Mouse (Mus musculus) lung, postnatal 14 days (tissue): Measurements from ENCODE around the gene Nfic.

Experiments
- DNase-seq: peaks from one replicate; pipeline ENCODE4 v3.0.0; 2021

Gene Nfic

DNA sequence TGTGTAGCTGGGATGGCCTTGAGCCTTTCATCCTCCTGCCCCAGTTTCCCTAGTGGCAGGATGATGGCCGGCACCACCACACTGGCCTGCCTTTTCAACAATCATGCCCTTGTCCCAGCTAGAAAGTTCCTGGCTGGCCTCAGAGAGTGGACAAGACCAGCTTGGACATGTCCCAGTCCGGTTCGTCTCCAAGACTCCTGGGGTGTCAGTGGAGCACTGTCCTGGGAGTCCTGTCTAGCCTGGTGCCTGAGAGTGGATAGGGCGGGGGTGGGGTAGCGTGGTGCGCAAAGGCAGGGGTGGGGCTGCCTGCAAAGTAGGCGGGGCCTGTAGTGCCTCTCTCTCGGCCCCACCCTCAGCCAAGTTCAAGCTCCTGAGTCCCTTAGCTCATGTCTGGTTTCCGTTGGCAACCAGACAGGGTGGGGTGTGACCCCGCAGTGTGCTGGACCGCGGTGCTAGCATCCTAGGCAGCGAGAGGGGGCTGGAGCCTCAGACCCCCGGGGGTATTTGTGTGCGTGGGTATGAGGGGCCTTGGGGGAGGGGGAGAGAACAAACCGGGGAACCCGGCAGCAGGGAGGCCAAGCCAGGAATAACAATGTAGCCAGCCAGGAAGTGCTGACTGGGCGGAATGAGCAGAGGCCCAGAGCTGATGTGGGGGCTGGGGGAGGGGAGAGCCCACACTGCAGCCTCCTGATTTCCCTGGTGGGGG is 53.8 kb downstream of the Nfic start:
- DNase-seq: peak; percentile 79

DNA sequence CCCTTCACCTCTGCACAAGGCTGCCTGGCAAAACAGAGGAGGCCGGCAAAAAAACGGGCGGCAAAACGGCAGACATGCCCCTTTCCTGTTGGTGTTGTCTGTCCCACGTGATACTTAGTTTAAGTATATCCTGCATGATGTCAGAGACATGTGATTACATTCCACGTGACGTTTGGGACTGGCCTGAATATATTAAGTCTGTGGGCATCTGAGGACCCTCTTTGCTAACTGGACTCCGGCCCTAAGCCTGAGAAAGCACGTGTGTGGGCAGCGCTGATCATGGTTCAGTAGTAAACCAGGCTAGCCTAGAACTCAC is 54.3 kb downstream of the Nfic start:
- no peak for DNase-seq

DNA sequence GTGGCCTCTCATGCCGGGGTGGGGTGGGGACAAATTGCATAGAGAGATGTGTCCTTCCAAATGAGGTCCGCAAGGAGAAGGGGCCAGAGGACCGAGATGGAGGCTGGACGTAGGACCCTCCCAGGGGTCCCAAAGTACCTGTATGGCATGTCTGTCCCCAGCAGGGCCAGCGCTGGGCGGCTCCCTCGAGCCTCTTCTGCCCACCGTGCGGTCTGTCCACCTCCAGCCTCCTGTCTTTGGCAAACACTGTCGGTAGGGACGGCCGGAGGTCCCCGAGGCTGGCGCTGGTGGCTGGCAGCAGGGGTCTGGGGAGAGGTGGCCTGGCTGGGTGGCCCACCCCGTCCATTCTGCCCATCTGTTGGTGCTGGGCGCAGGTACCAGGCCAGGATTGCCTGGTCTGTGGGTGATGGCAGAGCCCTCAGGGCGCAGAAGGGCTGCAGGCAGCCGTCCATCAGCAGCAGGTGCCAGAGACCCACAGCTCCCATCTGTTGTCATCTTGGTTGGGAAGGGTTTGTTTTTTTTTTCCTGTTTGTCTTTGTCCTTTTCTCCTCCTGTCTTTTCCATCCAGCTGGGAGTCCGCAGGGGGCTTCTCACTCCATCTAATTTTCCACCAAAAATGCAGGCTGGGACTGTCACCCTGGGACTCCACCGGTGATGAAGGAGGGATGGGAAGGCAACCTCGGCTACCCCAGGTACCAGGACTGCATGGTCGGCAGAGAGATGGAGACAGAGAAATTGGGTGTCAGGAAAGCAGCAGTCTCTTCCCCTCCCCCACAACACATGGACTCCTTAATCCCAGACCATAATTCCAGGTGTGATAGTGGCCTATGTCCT is 54.8 kb downstream of the Nfic start:
- DNase-seq: no peak

DNA sequence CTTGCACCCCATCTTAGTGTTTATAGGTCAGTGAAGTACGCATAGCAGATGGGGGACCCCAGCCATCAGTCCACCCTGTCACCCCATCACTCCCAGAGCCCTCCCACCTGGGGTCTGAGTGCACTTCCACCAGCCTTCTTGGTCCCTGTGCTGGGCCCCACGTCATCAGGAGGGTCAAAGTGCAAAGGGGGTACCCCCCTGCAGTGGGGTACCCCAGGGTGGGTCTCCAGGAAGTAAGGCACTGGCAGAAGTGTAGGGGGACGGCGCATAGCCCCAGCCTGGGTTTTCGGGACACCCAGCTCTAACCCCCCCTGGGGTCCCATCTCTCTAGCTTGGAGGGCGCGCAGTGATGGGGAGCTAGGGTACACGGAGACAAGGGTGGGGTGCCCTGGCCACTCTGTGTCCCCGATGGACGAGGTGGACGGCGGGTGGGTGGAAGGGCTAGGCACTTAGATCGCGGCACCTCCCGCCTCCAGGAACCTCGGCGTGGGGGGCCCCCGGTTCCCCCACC is 55.6 kb downstream of the Nfic start:
- no peak for DNase-seq

DNA sequence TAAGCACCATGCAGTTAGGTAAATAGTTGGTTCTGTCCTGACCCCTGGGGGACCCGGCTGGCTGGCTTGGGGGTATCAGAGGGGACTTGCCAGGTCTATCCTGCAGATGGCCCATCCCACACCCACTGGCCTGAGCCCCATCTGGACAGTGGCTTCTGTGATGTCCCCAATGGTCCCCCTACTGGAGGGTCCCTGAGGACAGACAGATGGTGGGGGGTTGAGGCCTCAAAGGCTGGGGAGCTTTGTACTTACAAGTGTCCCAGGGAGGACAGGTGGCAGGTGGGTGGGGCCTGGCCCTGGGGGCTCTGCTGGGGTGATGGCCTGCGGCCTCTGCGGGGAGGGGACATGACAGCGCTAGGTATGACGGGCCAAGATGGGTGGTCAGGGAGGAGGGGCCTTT is 56.1 kb downstream of the Nfic start:
- DNase-seq: no peak

DNA sequence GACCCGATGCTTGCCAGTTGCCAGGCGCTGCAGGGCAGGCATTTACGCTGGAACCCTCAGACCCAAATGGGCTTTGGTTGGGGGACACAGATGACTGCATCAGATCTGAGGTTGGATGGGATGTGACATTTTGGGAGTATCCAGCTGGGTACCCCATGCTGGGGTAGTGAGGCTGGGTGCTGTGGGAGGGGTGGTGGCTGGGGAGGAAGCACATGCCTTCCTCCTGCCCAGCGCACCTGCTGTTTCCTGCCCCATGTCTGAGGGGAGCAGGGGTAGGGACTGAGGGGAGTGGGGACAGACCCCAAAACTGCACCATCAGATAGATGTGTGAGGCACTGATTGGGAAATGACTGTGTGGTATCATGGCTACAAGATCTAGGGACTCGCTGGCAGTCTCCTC is 58.7 kb downstream of the Nfic start:
- DNase-seq: no peak

DNA sequence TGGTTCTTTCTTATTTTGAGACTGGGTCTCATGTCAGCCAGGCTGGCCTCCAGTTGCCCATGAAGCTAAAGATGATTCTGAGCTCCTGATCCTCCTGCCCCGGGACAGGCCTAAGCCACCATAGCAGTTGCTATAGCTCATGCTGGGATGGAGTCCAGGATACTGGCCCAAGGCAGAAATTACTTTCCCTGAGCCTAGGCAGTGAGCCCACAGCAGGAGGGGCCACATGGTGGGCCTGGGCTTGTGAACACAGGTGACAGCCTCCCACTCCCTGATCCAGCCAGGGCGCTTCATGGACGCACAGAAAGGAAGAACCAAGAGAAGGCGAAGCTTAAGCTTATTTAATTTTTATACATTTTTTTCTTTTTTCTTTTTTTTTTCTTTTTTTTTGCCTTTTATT is 59.6 kb downstream of the Nfic start:
- no peak for DNase-seq

DNA sequence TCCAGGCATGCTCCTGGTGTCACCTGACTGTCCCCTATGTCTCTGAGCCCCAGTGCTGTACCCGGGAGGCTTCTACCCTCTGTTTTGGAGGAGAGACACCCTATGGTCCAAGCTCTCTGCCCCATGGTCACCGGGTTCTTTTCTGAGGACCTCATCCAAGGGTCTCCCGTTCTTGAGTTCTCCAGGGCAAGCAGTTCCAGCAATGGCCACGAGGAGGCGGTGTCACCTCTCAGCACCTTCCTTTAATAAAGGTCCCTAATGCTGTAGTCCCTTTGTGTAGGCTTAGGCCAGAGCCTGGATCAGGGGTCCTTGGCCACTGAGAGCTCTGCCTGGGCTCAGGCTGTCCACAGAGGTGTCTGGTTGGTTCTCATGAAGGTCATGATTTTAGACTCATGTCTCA is 60.3 kb downstream of the Nfic start:
- peak; percentile 82 for DNase-seq

DNA sequence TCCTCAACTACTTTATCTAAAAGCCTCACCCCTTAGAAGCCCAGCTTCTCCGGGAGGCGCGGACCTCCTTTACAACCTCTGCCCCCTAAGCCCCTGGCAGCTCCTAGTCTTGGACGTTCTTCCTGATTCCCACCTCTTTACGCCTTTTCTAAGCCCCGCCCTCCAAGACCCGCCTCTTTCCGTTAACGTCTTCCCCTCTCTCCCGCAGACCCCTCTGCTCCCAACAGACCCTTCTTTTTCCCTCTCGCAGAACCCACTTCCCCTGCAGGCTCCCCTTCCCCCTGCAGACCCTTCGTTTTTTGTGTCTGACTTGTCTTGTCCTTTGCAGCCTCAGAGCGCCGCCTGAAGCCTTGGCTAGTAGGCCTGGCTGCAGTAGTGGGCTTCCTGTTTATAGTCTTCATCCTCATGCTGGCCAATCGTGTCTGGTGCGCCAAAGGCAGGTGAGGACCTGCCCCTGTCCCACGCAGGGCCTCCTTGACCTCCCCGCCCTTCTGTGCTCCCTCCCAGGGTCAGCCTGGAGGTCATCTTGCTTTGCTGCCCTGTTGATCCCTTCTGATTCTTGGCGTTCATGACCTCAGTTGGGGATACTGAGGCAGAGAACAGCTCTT is 61.9 kb downstream of the Nfic start:
- peak; percentile 49 for DNase-seq

DNA sequence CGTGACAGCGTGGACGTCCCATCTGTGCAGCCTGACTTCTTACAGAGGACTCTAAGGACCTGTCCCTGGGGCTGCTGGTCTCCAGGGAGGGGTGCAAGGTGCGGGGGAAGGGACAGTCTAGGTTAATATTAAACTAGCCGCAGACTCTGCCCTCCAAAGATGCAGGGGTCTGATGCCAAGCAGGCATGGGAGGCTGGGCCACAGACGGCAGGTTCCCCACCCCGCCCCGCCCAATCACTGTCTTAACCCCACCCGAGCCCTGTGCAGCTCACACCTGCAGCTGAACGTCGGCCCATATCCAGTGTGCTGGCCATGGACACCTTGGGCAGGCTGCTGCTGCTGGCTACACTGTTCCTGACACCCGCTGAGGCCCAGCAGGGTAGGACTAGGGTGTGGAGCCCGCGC is 62.7 kb downstream of the Nfic start, which contains the start of gene Smim24:
TSS of gene Smim24 (plus strand) at position 271 of the 405 bp plus-strand sequence.
- DNase-seq: no peak

DNA sequence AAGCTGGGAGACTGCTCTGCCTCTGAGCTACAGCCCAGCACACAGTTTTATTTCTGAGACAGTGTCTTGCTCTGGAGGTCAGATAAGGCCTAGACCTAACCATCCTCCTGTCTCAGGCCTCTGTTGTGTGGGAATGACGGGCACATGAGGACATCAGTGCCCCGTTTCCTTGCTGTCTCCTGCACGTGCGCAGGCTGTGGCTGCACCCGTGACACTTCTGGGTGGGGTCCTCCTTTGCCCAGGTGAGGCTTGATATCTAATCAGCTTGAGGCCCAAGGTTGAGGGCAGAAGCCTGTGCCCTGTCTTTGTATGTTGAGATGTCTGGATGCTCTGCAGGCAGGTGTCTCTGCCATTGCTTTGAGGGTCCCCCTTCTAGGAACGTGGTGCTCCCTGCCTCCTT is 63.2 kb downstream of the Nfic start:
- no peak for DNase-seq

DNA sequence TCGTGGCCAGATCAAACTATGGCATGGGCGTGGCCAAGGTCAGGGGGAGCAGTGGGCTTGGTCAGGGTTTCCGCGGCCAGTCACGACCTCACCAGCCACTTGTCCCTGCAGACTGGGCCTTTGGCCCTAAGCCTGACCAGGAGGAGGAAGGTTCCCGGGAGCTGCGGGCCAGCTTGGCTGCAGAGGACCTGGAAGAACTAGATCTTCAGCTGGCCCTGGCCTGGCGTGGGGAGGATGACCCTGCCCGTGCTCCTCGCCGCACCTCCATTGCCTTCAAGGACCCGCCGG is 64.8 kb downstream of the Nfic start:
- no peak for DNase-seq

DNA sequence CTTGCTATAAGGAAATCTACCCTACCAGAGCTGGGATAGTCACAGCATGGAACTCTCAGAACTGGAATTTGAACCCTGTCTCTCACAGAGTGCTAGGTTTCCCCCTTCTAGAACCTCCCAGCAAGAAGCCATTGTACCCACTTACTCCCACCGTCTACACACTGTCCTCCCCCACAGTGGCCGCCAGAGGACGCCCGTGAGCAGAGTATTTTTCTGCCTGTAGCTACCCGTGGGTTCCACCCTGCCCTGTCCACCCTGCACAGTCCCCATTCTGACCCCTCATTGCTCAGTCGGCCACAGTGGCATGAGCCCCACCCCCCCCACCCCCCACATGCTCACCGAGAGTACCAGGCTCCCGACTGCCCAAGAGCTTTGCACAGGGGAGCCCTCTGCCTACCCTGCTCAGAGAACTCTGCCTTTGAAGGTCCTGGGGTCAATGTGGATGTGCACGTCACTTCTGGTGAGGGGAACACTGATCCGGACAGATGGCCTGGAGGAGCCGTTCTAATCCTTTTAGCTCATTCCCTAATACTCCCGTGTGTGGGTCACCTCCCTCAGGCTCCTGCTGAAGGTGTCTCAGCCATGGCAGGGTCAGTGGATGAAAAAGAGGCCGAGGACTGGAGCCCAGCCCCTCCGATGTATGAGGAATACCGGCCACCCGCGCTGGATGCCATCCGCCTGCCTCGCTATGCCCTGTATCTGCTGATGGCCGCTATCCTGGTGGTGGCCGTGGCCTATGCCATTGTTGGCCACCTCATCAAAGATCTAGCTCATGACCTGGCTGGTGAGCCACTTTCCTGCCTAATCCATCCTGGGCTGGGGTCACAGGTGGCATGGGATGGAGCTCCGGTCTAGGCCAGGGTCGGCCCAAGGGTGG is 65.4 kb downstream of the Nfic start:
- peak; percentile 83 for DNase-seq

DNA sequence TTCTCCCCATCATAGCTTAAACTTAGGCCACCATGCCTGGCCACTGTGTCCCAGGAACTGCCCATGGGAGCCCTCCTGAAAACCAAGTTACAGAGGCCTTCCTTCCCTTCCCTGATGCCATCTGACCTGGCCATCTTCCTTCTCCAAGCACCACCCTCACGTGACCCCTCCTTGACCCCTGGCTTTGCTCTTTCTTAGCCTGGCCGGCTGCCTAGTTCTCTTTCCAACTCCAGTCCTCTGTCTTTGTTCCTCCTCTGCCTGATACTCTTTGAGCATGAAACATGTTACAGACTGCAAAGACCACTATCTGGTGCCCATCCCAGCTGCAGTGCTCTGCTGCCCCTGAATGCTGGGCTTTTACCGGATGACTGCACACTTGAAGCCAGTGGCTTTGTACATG is 66.1 kb downstream of the Nfic start:
- DNase-seq: no peak

DNA sequence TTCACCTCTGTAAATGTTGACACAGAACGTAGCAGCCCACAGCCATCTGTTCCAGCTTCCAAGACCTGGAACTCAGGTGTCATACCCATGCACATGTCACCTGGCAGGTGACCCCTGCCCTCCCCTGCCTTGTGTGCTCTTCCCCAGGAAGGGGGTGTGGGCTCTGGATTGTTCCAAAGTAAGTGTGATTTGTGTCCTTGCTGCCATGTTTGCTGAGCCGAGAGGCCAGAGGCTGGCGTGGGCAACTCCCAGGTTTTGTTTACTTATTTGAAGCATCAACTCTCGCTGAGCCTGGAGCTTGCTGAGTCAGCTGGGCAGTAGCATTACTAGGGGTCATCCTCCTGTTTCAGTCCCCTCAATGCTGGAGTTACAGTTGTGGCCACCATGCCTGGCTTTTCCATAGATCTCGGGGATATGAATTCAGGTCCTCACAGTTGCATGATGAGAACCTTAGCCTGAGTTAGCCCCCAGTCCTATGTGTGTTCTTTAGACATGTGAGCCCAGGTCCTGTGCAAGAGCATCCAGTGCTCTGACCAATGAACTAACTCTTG is 66.9 kb downstream of the Nfic start, which contains the start of gene Gm48552:
TSS of gene Gm48552 (plus strand) at position 501 of the 551 bp plus-strand sequence.
- DNase-seq: no peak

DNA sequence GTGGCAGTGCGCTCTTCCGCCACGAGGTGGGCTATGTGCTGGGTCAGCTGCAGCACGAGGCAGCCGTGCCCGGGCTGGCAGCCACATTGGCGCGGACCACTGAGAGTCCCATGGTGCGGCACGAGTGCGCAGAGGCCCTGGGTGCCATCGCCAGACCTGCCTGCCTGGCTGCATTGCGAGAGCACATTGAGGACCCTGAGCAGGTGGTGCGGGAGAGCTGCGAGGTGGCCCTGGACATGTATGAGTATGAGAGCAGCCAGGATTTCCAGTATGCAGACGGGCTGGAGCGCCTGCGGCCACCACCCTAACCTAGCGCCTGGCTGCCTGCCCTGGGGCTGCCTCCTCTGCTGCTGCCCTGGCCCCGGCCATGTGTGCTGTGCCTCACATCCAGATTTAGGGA is 67.7 kb downstream of the Nfic start:
- no peak for DNase-seq

DNA sequence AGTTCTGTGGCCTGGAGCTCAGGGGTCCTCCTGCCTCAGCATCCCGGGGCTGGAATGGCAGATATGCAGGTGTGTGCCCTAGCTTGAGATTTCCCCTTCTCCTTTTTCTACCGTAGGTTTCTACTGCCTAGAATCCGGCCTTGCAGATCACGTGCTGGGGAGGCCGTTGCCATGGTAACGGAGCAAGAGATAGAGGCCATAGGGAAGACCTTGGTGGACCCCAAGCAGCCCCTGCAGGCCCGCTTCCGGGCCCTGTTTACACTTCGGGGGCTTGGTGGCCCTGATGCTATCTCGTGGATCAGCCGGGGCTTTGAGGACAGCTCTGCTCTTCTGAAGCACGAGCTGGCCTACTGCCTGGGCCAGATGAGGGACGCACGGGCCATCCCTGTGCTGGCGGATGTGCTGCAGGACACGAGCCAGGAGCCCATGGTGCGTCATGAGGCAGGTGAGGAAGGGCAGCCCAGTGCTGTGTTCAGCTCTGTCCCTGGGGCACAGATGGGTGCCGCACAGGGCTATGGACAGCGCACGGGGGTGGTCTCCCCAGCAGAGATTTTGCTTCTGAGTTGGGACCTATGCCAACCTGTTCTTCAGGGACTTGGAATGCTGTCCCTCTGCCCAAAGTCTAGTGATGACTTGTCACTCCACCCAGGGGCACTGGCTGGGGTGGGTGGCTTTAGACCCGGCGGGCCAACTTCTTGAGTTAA is 69.7 kb downstream of the Nfic start:
- no peak for DNase-seq

DNA sequence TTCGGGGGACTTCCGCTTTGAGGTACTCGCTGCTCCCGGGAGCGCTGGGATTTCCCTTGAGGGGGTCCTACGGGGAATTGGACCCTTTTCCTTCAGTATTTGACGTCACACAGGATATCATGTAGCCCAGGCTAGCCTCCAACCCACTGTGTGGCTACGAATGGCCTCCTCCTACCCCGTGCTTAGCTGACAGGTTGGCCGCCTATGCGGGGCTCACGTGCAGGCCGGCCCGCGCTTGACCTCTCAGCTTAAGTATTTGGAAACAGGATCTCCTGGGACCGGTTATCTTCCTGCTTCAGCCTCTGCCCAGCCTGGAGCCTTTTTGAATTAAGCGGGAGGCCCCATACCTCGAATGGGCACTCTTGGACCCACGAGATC is 70.8 kb downstream of the Nfic start:
- no peak for DNase-seq

DNA sequence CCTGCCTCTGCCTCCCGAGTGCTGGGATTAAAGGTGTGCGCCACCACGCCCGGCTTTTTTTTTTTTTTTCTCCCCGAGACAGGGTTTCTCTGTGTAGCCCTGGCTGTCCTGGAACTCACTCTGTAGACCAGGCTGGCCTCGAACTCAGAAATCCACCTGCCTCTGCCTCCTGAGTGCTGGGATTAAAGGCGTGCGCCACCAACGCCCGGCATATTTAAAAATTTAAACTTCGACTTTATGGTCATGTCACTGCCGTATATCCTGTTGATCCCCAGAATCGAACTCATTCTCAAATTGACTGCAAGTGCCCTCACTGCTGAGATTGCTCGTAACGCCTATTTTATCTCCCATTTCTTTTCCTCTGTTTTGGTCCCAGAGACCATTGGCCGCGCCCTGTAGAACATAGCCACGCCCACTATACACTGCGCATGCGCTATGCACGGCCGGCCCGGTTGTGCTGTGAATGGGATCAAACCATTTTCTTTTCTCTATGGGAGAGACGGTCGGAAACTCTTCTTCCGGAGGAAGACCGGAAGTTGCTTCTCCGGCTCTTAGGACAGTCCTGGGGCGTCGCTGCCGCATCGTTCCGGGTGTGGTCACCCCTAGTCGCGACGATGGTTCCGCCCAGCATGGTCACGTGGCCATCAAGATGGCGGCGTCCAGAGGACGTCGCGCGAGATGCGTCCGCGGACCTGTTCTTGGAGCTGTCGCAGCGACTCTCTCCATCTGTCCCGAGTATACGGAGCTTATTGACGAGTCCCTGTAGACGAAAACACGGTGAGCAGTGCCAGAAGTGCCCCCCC is 71.4 kb downstream of the Nfic start, which contains the start of the genes Dohh and Gm48551:
TSS of gene Dohh (plus strand) at position 627 of the 803 bp plus-strand sequence.
TSS of gene Gm48551 (plus strand) at position 665 of the 803 bp plus-strand sequence.
- DNase-seq: peak; percentile 100

DNA sequence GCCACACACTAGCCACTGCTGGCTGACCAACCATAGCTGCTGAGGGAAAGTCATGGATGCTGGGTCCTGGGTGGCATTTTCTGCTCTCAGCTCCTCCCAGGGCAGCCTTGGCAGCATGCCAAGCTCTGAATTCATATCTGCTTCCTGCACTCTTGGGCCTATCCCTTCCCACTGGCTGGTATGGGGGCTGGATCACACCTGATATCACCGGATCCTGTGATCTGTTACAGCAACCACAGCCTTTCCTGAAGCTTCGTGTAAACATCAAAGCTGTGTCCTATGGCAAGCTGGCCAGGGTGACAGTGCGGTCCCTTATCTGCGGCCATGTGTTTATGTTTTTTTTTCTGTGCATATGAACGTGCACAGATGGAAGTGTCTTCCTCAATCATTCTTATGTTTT is 73.4 kb downstream of the Nfic start:
- peak; percentile 72 for DNase-seq

DNA sequence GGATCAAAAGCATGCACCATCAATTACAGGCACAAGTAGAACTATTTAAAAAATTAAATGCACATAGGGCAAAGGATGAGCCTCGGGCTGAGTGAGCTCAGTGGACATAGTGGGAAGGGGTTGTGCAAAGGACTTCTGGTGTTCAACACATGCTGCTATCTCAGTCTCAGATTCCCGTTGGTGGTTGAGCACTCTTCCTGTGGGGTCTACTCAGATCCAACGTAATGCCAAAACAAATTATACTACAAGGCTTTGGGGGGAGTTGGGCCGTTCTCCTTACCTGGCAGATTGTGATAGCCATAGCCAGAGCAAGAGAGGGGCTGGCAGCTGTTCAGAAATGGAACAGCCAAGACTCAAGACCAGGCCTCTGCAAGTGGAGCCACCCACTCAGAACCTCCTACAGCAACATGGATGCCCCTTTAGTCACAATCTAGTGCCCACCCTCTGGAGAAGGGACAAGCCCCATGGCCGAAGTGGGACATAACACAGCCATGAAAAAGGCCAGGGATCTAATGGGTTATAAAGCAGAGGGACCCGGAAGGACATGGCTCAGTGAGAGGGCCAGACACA is 75.5 kb downstream of the Nfic start:
- DNase-seq: no peak
